Mouse (Mus musculus): ENCODE results near the gene Catsperg1. TPM values are rescaled to one million over a fixed set of nuclear protein-coding genes. Genes with fewer than 3 reads are reported as not detected.

Catsperg1 gene
- 0.91 and 1.5 TPM in 2 replicates for total RNA-seq (2023)

DNA sequence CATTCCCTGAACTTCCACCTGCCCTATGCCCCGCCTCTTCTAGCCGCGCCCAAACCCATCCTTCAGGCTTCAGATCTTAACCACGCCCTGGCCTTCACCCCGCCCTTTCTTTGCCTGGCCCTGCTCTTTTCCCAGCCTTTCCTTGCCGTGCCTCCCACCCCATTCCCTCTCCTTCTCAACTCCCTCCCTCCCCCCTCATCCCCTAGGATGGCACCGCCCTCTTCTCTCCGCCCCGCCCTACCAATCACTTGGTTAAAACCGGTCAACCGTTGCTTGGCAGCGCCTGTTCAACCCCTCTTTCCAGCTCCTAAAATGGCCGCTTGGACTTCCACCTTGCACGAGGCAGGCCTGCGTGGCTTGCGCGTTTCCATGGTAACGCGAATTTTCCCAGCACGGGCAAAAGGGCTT lies at the start of gene Catsperg1:
Gene Catsperg1, minus strand, starts transcription at position 361 of the 408 bp plus-strand sequence.

DNA sequence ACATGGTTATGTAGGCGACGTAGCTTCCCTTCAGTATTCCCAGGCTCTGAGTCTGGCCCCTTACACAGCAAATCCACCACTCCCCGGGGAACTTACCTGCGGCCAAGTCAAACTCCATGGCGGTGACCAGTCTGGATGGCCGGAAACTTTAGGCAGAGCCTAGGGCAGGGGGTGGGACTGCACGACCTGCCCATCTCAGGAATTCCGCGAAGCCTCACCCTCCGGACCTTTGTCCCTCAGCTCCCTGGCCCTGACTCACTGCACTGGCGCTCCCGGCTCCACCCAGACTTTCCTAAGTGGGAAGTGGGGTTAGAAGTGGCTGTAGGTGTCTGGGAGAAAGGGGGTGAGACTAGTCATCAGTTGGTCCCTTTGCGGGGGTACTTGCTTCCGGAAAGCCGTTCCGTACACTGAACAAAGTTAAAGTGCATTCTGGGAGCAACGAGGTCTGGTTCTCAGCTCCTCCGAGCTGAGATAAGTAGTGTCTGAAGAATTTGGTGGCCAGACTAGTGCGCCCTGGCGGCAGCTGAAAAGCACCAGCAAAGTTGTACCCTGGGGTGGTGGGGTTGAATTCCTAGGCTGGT lies 34.5 kb upstream of the Catsperg1 start, which contains the start of gene 2200002D01Rik:
Gene 2200002D01Rik, minus strand, starts transcription at position 206 of the 581 bp plus-strand sequence.

DNA sequence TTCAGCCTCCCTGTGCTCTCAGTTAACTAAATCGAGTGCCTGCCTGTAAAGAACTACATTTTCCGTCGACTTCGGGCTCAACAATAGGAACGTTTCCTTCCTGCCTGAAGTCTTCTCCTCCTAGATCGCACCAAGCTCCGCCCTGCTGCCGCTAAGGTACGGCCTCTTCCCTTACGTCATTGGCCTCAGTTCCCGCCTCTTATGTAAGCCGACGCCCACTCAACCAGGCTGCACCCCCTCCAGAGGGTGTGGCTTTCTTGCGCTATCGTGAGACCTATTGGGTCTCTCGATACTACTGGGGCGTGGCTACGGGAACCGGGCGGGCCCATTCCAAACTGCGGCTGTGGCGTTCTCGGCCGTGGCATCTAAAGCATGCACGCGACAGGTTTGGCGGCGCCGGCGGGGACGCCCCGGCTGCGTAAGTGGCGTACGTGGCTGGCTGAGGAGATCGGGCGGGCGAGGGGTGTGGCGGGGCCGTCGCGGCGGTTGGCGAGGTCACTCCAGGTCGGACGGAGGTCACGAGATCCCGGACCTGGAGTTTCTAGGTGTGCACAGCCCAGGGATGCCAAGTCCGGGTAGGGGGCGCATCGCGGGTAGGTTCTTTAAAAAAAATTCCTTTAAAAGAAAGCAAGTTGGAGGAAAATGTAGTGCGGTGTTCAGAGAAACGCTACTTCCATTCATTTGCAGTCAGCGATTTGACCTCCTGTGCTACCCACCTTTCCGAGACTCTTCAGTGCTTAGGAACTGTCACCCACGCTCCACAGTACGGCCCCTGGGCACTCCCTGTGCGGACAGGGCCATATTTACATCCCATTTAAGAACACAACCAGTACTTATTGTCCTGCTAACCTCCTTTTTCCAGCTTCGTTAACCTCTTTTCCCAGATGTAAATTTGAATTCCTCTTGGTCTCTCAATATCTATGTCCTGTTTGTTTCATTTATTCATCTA lies 24.5 kb upstream of the Catsperg1 start, which contains the start of gene Yif1b:
Gene Yif1b, plus strand, starts transcription at position 311 of the 949 bp plus-strand sequence.

DNA sequence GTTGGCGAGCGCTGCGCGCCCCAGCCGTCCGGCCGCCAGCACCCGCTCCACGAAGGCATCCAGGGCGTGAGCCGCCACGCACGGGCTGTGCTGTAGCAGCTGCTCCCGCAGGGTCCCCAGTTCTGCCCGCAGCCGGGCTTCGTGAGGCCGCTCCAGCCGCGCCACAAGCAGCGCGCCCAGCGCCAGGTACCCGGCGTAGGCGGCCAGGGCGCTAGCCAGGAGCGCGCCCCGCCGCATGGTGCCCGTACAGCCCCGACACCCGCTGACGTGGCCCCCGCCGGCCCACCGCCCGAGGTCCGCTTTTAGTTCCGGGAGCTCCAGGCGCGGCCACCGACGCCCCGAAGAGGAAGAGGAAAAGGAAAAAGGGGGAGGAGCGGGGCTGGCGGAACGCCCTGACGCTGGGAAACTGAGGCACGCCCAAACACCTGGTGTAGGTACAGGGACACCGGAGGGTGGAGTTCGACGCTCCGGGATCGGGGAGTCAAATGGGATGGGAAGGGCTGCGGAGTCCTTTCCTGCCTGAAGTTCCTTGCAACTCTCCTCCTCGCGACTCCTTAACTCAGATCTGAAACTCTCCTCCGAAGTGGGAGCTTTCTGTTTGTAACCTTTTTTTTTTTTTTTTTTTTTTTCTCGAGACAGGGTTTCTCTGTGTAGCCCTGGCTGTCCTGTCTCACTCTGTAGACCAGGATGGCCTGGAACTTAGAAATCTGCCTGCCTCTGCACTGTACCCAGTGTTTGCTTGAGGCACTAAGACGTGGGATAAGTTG lies 18.6 kb upstream of the Catsperg1 start, which contains the start of gene Kcnk6:
Gene Kcnk6, minus strand, starts transcription at position 269 of the 767 bp plus-strand sequence.

DNA sequence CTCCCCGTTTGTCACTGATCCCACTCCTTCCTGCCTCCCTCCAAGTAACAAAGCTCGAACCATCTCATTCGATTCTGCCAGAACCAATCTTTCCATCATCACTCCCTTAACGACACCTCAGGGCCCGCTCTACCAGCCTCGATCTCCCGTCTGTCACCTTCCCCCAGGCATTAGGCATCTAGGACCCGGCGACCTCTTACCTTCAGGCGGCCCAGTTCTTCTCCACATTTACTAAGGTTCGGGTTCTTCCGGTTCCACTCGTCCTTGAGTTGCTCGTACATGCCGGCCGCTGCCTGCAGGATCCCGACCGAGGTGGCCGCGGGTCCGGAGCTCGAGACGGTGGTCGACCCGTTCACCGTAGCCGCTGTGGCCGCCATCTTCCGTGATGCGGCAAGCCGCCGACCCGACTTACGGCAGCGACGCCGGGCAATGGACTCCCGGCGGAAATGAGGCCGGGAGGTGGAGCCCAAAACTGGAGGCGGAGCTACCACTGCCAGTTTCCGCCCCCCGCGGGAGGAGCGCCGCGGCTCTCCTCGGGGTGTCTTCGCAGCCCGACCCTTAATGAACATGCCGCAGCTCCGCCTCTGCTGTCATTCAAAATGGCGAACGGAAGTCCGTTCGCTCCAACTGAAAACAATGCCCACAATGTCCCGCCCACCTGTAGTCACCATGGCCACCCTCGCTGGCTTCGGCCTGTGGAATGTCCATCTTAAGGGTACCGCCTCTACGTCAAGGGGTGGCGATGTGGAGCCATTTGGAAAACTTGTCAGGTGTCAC lies 33.6 kb downstream of the Catsperg1 start, which contains the start of gene Psmd8:
Gene Psmd8, minus strand, starts transcription at position 625 of the 777 bp plus-strand sequence.

DNA sequence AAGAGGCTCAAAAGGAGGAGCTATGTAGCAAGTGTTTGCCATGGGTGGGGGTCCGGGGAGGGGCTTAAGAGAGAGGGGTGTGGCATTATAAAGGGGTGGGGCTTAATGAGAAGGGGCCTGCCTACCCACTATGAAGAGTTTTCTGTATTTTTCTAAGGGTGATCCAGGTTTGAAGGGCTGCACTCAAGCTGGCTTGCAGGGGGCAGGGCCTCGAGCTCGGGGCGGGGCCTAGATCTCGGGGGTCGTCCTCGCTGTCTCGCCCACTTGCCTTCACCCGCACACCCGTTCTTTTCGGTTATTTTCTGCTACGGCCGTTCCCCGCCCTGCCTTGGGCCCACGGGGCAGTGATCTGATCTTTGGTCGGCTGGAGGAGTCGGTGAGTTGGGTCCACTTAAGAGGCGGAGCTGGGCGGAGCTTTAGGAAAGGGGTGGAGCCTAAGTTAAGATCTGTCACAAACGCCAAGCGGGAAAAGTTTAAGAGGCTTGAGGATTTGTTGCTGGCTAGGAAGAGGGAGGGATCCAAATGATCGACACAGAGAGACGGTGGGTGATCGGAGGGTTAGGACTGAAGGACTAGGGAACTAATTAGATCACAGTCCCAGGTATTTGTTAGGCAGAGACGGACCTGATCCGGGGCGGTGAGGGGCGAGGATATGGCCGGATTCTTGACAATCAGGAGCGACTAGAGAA lies 43.6 kb downstream of the Catsperg1 start, which contains the start of the genes Ggn and Spred3:
Gene Ggn, plus strand, starts transcription at position 145 of the 689 bp plus-strand sequence.
Gene Spred3, minus strand, starts transcription at position 346 of the 689 bp plus-strand sequence.

DNA sequence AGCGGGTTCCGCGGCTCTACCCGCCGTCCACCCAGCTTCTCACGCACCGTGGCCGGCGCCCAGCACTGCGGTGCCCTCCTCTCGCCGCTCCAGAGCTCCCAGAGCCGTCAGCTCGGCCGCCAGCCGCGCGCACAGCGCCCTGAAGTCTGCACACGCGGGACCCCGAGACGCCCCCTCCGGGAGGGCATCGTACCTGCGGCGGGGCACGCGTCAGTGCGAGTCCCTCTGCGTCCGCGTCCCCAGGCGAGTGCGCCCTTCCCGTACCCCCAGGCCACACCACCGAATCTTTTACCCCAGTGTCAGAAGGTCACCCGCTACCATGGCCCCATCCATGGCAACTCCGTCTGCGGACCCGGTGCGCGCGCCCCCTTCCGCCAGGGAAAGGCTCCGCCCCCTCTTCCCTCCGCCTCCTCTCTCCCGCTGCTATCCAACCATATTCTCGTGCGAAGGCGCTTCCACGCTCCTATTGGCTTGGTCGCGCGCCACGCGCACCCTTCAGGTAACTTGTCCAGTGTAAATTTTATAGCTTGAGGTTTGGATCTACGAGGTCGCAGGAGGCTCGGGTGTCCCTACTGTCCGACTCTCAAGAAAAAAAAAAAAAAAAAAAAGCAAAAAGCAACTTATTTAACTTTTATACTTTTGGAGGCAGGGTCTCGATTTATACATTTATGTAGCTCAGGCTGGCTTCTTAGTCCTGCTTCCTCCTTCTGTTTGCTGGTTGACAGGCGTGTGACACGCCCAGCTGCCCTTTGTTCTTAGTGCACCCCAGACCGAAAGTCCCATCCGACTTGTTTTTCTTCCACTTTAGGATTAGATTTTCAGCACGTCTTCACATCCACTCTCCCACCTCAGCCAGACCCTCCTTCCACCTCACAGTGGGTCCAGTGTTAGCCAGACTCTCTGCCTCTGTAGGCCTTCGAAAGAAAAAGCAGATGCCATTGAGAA lies 57.7 kb downstream of the Catsperg1 start, which contains the start of gene Fam98c:
Gene Fam98c, minus strand, starts transcription at position 397 of the 945 bp plus-strand sequence.

DNA sequence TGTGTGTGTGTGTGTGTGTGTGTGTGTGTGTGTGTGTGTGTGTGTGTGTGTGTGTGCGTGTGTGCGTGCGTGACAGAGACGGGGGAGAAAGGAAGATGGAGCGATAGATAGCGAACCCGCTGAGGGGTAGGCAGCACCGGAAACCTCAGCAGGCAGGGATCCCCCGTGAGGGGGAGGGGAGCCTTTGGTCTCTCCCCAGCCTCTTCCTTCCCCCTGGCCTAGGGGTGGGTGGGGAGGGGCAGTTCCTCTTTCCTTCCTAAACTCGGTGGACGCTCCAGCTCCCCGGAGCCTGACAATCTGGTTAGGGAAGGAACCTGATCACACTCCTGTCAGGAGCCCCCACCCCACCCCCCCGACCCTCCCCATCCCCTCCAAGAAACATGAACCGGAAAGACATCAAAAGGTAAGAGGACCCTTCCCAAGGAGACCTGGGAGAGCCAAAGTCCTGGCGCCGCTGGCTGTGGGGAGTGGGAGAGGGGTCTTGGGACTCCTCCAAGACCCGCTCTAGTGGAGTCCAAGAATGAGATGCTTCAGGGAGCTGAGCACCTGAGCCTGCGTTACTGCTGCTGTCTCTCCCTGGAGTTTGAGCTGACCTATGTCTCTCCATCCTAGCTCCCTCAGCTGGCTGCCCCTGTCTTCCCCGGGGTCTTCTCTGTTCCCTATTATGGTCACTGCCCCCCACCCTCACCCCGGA lies 79.0 kb downstream of the Catsperg1 start, which contains the start of gene Rasgrp4:
Gene Rasgrp4, plus strand, starts transcription at position 159 of the 694 bp plus-strand sequence.

Other genes starting within 250 kb of the Catsperg1 start
- 140 and 154 TPM in 2 replicates for gene Eif3k, start 232.2 kb downstream of the Catsperg1 start, total RNA-seq (2023)
- 31.5 and 32.6 TPM in 2 replicates for gene Map4k1, start 232.0 kb downstream of the Catsperg1 start, total RNA-seq (2023)
- gene Ryr1, start 88.9 kb downstream of the Catsperg1 start, total RNA-seq (2023), result 0.18 and 0.19 TPM in 2 replicates
- gene Rasgrp4, start 79.2 kb downstream of the Catsperg1 start, total RNA-seq (2023), result 319 and 346 TPM in 2 replicates
- gene Fam98c, start 57.8 kb downstream of the Catsperg1 start, total RNA-seq (2023), result 11.4 and 17.5 TPM in 2 replicates
- 0.36 TPM in 1 of 2 replicates, not detected in the other for gene Ggn, start 43.8 kb downstream of the Catsperg1 start, total RNA-seq (2023)
- 1.2 and 2.6 TPM in 2 replicates for gene Spred3, start 43.6 kb downstream of the Catsperg1 start, total RNA-seq (2023)
- gene Psmd8, start 33.3 kb downstream of the Catsperg1 start, total RNA-seq (2023), result 151 and 171 TPM in 2 replicates
- 5.5 and 7.0 TPM in 2 replicates for gene Kcnk6, start 18.5 kb upstream of the Catsperg1 start, total RNA-seq (2023)
- 13.2 and 15.8 TPM in 2 replicates for gene Yif1b, start 24.3 kb upstream of the Catsperg1 start, total RNA-seq (2023)
- gene 2200002D01Rik, start 34.4 kb upstream of the Catsperg1 start, total RNA-seq (2023), result not detected in 2 replicates
- gene Spint2, start 67.9 kb upstream of the Catsperg1 start, total RNA-seq (2023), result 17.1 and 21.7 TPM in 2 replicates
- not detected in 2 replicates for gene Ppp1r14a, start 75.3 kb upstream of the Catsperg1 start, total RNA-seq (2023)
- not detected in 2 replicates for gene Dpf1, start 89.9 kb upstream of the Catsperg1 start, total RNA-seq (2023)